Mouse (Mus musculus) bone marrow, adult 2 months (tissue): ENCODE measurements around the gene Pkib. TPM values are rescaled to one million over a fixed set of nuclear protein-coding genes. Genes with fewer than 3 reads are reported as not detected.

ENCODE experiments used
- H3K27ac ChIP-seq: fragments of 200-500 bp; 2 replicates; pipeline ENCODE4 v1.5.1; 2012; ENCODE audit warnings: low read depth, mild to moderate bottlenecking, control low read depth, inconsistent platforms, low read length; ENCODE audit not compliant: control insufficient read depth, poor library complexity, insufficient read depth
- H3K4me1 ChIP-seq: fragments of 200-500 bp; 2 replicates; pipeline ENCODE4 v1.6.1; 2011; ENCODE audit warnings: low read length; ENCODE audit not compliant: control insufficient read depth, insufficient read depth
- H3K4me3 ChIP-seq: fragments of 200-500 bp; replicated peaks from 2 replicates; pipeline ENCODE3; 2011; ENCODE audit warnings: mild to moderate bottlenecking, low read depth, low read length, control low read depth; ENCODE audit not compliant: control insufficient read depth
- CTCF ChIP-seq: fragments of 200-500 bp; IDR thresholded peaks from 2 replicates; pipeline ENCODE4 v1.5.1; 2011; ENCODE audit warnings: low read length, control low read depth; ENCODE audit not compliant: control insufficient read depth, insufficient read depth
- POLR2A ChIP-seq: fragments of 200-500 bp; IDR thresholded peaks from 2 replicates; pipeline ENCODE4 v1.6.1; 2011; ENCODE audit warnings: low read depth, mild to moderate bottlenecking, control low read depth, low read length, borderline replicate concordance; ENCODE audit not compliant: control insufficient read depth
- WGBS: fragments of 180-500 bp; shearing (Covaris S2); methylation state at CpG from one replicate; pipeline ENCODE4 v1.1.7; 2018; 5-methylcytosine and 5-hydroxymethylcytosine counted together
- polyA plus RNA-seq: library from polyadenylated mRNA; stranded (reverse); fragments of >200 nt; gene quantifications from 2 replicates; pipeline ENCODE4 v1.2.4, GENCODE M21; 2011; ENCODE audit warnings: low replicate concordance; ENCODE audit not compliant: missing spikeins, insufficient read depth, insufficient read length

The Pkib gene
- polyA plus RNA-seq, 1 experiment = 8.7 TPM

- Histone ChIP-seq H3K4me3 (no peak overlapping the region), H3K4me1 (no peaks in the 10 kb centered on the region), H3K27ac (no peak overlapping the region)
- TF ChIP-seq POLR2A (no peak), CTCF (no peak)
- 6% methylated on average over 3 of the region's 3 CpGs for WGBS
Measured at GRCm38 (mm10) chr10:57687999-57688398, 56.2 kb downstream of the Pkib start.

GRCm38 (mm10) chr10:57690161-57690560 is 58.4 kb downstream of the Pkib start:
- 4% methylated on average over 2 of the region's 2 CpGs for WGBS
- Histone ChIP-seq H3K4me1 (no peaks in the 10 kb centered on the region), H3K4me3 (no peak overlapping the region), H3K27ac (no peak overlapping the region)
- TF ChIP-seq CTCF = no peak
- no peak for TF ChIP-seq POLR2A

- WGBS = 75% methylated on average over 4 of the region's 4 CpGs
- no peaks in the 10 kb centered on the region for H3K4me1 ChIP-seq
- H3K27ac ChIP-seq = no peak overlapping the region
- TF ChIP-seq CTCF (no peak), POLR2A (no peak)
- no peak overlapping the region for H3K4me3 ChIP-seq
Measured at GRCm38 (mm10) chr10:57702246-57702645, 70.5 kb downstream of the Pkib start.

- H3K27ac ChIP-seq = no peak overlapping the region
- TF ChIP-seq POLR2A (no peak), CTCF (no peak)
- no peaks in the 10 kb centered on the region for H3K4me1 ChIP-seq
- H3K4me3 ChIP-seq = no peak overlapping the region
Measured at GRCm38 (mm10) chr10:57721035-57721434, 89.3 kb downstream of the Pkib start.

GRCm38 (mm10) chr10:57722363-57722762 is 90.6 kb downstream of the Pkib start:
- no peak overlapping the region for H3K27ac ChIP-seq

DNA sequence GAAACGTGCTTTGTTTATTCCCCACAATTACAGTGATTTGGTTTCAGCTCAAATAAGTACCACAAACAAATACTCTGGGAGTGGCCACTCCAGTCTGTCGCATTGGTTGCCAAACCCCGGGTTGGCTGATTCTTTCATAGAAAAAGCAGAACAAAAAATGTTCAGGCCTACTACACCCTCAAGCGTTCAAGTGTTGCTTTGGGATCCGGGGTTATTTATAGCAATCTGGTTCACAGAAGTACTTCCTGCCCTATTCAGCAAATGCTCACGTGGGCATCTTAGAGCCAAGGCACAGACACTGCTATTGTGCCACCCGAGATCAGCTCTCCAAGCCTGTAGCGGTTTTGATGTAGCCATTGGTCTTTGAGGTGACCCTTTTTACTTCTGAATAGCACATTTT is 95.9 kb downstream of the Pkib start:
- 2% methylated on average over 8 of the region's 8 CpGs for WGBS
- TF ChIP-seq CTCF (0 out of 2 replicates have a peak, but pooled peaks have one; percentile 5), POLR2A (no peak)
- Histone ChIP-seq H3K27ac (peak overlapping the region; percentile 17; the same call in 1 of the 2 replicates), H3K4me1 (peaks cover 1% of the 10 kb centered on the region), H3K4me3 (no peak overlapping the region)

More at GRCm38 (mm10) chr10:57722363-57722762, 90.6 kb downstream of the Pkib start:
- Histone ChIP-seq H3K4me3 (no peak overlapping the region), H3K4me1 (no peaks in the 10 kb centered on the region; the same call in 1 of the 2 replicates)
- 27% methylated on average over 3 of the region's 3 CpGs for WGBS
- TF ChIP-seq CTCF = no peak
- no peak for TF ChIP-seq POLR2A

DNA sequence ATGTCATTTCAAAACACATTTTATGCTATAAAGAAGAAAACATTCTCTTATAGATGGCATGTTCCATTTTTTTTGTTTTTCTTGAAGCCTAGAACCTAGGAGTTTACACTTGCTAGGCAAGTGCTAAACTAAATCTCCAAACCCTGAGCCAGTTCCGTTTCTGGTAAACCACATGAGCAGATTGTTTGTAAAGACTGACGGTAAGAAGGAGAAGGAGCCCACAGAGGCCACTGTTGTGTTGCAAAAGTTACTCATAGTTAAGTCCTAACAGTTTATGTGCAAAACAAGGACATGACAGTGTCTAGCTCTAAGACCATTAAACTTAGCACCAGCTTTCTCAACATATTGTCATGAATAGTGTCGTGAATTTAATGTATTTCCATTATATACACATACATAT is 99.9 kb downstream of the Pkib start:
- WGBS = 29% methylated on average over 3 of the region's 3 CpGs
- Histone ChIP-seq H3K4me3 (no peak overlapping the region), H3K27ac (no peak overlapping the region), H3K4me1 (peaks cover 1% of the 10 kb centered on the region)
- TF ChIP-seq CTCF (no peak), POLR2A (no peak)

GRCm38 (mm10) chr10:57740733-57741132 is 109.0 kb downstream of the Pkib start:
- Histone ChIP-seq H3K4me3 (no peak overlapping the region), H3K4me1 (no peaks in the 10 kb centered on the region; the same call in 1 of the 2 replicates), H3K27ac (no peak overlapping the region)
- TF ChIP-seq POLR2A (no peak), CTCF (no peak)
- WGBS = 78% methylated on average over 4 of the region's 4 CpGs

DNA sequence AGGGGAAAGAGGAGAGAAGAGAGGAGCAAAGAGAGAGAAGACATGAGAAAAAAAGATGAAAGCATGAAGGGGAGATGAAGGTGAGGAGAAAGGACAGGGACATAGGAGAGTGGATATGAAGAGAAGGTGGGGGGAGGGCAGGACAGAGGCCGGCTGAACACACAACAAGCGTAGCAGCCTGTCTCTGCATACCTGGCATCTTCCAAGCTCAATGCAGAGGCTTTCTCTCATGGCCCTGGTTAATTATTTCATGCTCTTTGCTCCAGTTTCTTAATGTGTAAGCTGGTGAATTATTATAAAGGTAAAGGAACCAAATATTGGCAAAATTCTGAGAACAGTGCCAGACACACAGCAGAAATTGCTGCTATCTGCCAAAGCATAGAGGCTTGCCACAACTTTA is 109.6 kb downstream of the Pkib start:
- no peaks in the 10 kb centered on the region; the same call in 1 of the 2 replicates for H3K4me1 ChIP-seq
- no peak for TF ChIP-seq POLR2A
- TF ChIP-seq CTCF = no peak
- H3K4me3 ChIP-seq = no peak overlapping the region
- 76% methylated on average over 2 of the region's 2 CpGs for WGBS
- H3K27ac ChIP-seq = no peak overlapping the region
